Mouse (Mus musculus): ENCODE results near the gene Pex11g. TPM values are rescaled to one million over a fixed set of nuclear protein-coding genes. Genes with fewer than 3 reads are reported as not detected.

The Pex11g gene
- polyA plus RNA-seq, 2 experiments = 2.5 to 3.5 TPM

GRCm38 (mm10) chr8:3470562-3470961 is 3.1 kb upstream of the Pex11g start, which contains the start of gene Tex45:
TSS of gene Tex45 (plus strand) at chr8:3470862.
- ATAC-seq (ENCODE audit: insufficient read depth) (no peak), DNase-seq (ENCODE audit: low read depth in 3 of 3, low spot score in 3 of 3) (no peak)
- TF ChIP-seq EP300 (IDR thresholded peaks at IDR 0.05; ENCODE audit: low read depth) (no peak), CTCF (IDR thresholded peaks at IDR 0.05; ENCODE audit: low read depth) (no peak)
- Histone ChIP-seq H3K36me3 (replicated peaks; ENCODE audit: control insufficient read depth, insufficient read depth, low read depth) (no peaks in the 10 kb centered on the region), H3K27ac (no peak within 1 kb of the TSS), H3K4me2 (ENCODE audit: low read depth) (no peak within 1 kb of the TSS), H3K4me3 (ENCODE audit: insufficient read depth in 1 of 2, low read depth in 2 of 2, low read length in 2 of 2) (no peak within 1 kb of the TSS), H3K4me1 (replicated peaks; ENCODE audit: control insufficient read depth in 2 of 2, insufficient read depth in 2 of 2, low read length in 1 of 2) (peaks cover 0 to 15% of the 10 kb centered on the region in 2 experiments; a peak in 2 of 4 replicates), H3K9me3 (ENCODE audit: control insufficient read depth, low read length) (no peaks in the 10 kb centered on the region), H3K9ac (replicated peaks) (no peak within 1 kb of the TSS), H3K27me3 (ENCODE audit: control insufficient read depth, insufficient read depth, low read length) (no peaks in the 10 kb centered on the region)

DNA sequence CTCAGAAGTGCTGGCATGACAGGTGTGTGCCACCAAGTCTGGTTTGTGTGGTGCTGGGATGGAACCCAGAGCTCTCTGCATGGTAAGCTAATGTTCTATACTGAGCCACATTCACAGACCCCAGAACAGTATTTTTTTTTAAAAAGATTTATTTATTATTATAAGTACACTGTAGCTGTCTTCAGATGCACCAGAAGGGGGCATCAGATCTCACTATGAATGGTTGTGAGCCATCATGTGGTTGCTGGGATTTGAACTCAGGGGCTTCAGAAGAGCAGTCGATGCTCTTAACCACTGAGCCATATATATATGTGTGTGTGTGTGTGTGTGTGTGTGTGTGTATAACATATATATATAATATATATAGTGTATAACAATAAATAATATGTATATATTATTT is 1.4 kb upstream of the Pex11g start:
- Histone ChIP-seq H3K27ac (no peak overlapping the region), H3K4me1 (replicated peaks; ENCODE audit: control insufficient read depth in 2 of 2, insufficient read depth in 2 of 2, low read length in 1 of 2) (peaks cover 0 to 15% of the 10 kb centered on the region in 2 experiments; a peak in 2 of 4 replicates), H3K9me3 (ENCODE audit: control insufficient read depth, low read length) (no peaks in the 10 kb centered on the region), H3K4me3 (ENCODE audit: insufficient read depth in 1 of 2, low read depth in 2 of 2, low read length in 2 of 2) (no peak overlapping the region), H3K36me3 (replicated peaks; ENCODE audit: control insufficient read depth, insufficient read depth, low read depth) (no peaks in the 10 kb centered on the region), H3K4me2 (ENCODE audit: low read depth) (no peak overlapping the region), H3K9ac (replicated peaks) (no peak overlapping the region), H3K27me3 (ENCODE audit: control insufficient read depth, insufficient read depth, low read length) (no peaks in the 10 kb centered on the region)
- WGBS (ENCODE audit: insufficient replicate concordance) = 48% methylated on average over 1 of the region's 1 CpGs
- DNase-seq (ENCODE audit: low read depth in 3 of 3, low spot score in 3 of 3) (no peak), ATAC-seq (ENCODE audit: insufficient read depth) (no peak)
- TF ChIP-seq CTCF (IDR thresholded peaks at IDR 0.05; ENCODE audit: low read depth) (no peak), EP300 (IDR thresholded peaks at IDR 0.05; ENCODE audit: low read depth) (no peak)

DNA sequence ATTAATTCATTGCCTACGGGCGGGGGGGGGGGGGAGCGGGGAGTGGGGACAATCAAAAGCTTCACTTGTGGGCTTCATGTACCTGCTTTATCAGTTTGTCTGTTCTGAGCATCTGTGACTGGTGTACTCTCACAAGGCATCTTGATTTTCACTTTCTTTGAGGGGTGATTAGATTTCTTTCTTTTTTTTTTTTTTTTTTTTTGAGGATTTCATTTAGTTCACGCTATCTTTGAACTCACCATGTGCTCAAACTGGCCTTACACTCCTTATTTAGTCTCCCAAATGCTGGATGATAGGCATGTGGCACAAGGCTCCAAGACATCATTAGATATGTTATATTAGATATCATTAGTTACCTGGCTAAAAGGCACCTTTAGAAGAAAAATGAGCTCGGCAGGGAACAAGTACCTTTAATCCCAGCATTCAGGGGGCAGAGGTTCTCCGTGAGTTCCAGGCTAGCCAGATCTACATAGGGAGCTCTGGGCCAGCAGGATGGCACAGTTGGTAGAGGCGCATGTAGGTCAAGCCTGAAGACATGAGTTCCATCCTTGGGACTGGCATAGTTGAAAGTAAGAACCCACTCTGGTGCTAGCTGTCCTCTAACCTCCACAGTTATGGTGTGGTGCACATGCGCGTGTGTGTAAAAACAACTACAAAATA is 536 bp upstream of the Pex11g start:
- Histone ChIP-seq H3K9ac (replicated peaks) (peak overlapping the region; percentile 24), H3K27me3 (ENCODE audit: control insufficient read depth, insufficient read depth, low read length) (no peaks in the 10 kb centered on the region), H3K9me3 (ENCODE audit: control insufficient read depth, low read length) (no peaks in the 10 kb centered on the region), H3K4me2 (ENCODE audit: low read depth) (peak overlapping the region; percentile 72), H3K4me3 (ENCODE audit: insufficient read depth in 1 of 2, low read depth in 2 of 2, low read length in 2 of 2) (peak overlapping the region; percentile 47 to 84), H3K4me1 (replicated peaks; ENCODE audit: control insufficient read depth in 2 of 2, insufficient read depth in 2 of 2, low read length in 1 of 2) (peaks cover 0 to 15% of the 10 kb centered on the region in 2 experiments; a peak in 2 of 4 replicates), H3K36me3 (replicated peaks; ENCODE audit: control insufficient read depth, insufficient read depth, low read depth) (no peaks in the 10 kb centered on the region), H3K27ac (no peak overlapping the region)
- DNase-seq (ENCODE audit: low read depth in 3 of 3, low spot score in 3 of 3) (no peak), ATAC-seq (ENCODE audit: insufficient read depth) (no peak)
- no peak for TF ChIP-seq EP300 (IDR thresholded peaks at IDR 0.05; ENCODE audit: low read depth)
- no peak for TF ChIP-seq CTCF (IDR thresholded peaks at IDR 0.05; ENCODE audit: low read depth)
- 46% methylated on average over 9 of the region's 9 CpGs for WGBS (ENCODE audit: insufficient replicate concordance)

DNA sequence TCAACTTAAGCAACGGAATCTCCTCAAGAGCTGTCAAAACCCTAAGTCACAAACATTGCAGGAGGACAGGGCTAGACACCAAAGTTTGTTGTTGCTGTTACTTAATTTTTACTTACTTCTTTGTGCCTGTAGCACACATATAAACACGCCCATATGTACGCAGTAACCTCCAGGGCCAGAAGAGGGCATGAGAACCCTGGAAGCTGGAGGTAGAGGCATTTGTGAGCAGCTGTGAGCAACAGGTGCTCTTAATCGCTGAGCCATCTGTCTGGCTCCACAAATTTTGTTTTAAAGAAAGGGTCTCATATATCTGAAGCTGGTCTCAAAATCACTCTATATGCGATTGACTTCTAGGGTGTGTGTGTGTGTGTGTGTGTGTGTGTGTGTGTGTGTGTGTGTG is 3.2 kb downstream of the Pex11g start:
- no peak overlapping the region for H3K9ac ChIP-seq (replicated peaks)
- peak; percentile 75 for TF ChIP-seq CTCF (IDR thresholded peaks at IDR 0.05; ENCODE audit: low read depth)
- no peak for TF ChIP-seq EP300 (IDR thresholded peaks at IDR 0.05; ENCODE audit: low read depth)
- DNase-seq (ENCODE audit: low read depth in 3 of 3, low spot score in 3 of 3) = peak in 1 of 3 experiments; percentile 43

DNA sequence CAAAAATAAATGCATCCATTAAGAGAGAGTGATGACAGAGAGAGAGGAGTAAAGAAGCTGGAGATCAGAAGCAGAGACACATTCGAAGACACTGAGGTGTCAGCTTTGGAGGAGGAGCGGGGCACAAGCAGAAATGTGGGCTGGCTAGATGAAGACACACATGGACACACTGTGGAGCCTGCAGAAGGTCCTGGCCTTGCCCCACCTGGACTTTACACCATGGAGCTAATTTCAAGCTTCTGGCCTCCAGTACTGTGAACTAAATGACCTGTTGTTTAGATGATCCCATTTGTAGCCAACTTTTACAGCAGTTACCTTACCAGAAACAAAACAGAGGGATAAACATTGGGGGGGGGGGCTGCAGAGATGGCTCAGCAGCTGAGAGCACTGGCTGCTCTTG is 4.2 kb downstream of the Pex11g start:
- H3K36me3 ChIP-seq (replicated peaks; ENCODE audit: control insufficient read depth, insufficient read depth, low read depth) = no peaks in the 10 kb centered on the region
- DNase-seq (ENCODE audit: low read depth in 3 of 3, low spot score in 3 of 3) = no peak
- no peak overlapping the region for H3K4me3 ChIP-seq (ENCODE audit: insufficient read depth in 1 of 2, low read depth in 2 of 2, low read length in 2 of 2)
- no peaks in the 10 kb centered on the region for H3K27me3 ChIP-seq (ENCODE audit: control insufficient read depth, insufficient read depth, low read length)
- no peaks in the 10 kb centered on the region for H3K9me3 ChIP-seq (ENCODE audit: control insufficient read depth, low read length)
- 69% methylated on average over 2 of the region's 2 CpGs for WGBS (ENCODE audit: insufficient replicate concordance)
- H3K4me1 ChIP-seq (replicated peaks; ENCODE audit: control insufficient read depth in 2 of 2, insufficient read depth in 2 of 2, low read length in 1 of 2) = peaks cover 0 to 13% of the 10 kb centered on the region in 2 experiments; a peak in 2 of 4 replicates
- no peak overlapping the region for H3K27ac ChIP-seq
- H3K9ac ChIP-seq (replicated peaks) = no peak overlapping the region
- no peak for ATAC-seq (ENCODE audit: insufficient read depth)
- no peak for TF ChIP-seq EP300 (IDR thresholded peaks at IDR 0.05; ENCODE audit: low read depth)
- no peak for TF ChIP-seq CTCF (IDR thresholded peaks at IDR 0.05; ENCODE audit: low read depth)
- no peak overlapping the region for H3K4me2 ChIP-seq (ENCODE audit: low read depth)

More for the DNA sequence above, 3.2 kb downstream of the Pex11g start:
- Histone ChIP-seq H3K27ac (no peak overlapping the region), H3K4me3 (ENCODE audit: insufficient read depth in 1 of 2, low read depth in 2 of 2, low read length in 2 of 2) (no peak overlapping the region), H3K27me3 (ENCODE audit: control insufficient read depth, insufficient read depth, low read length) (no peaks in the 10 kb centered on the region), H3K4me2 (ENCODE audit: low read depth) (no peak overlapping the region), H3K9me3 (ENCODE audit: control insufficient read depth, low read length) (no peaks in the 10 kb centered on the region), H3K4me1 (replicated peaks; ENCODE audit: control insufficient read depth in 2 of 2, insufficient read depth in 2 of 2, low read length in 1 of 2) (peaks cover 0 to 15% of the 10 kb centered on the region in 2 experiments; a peak in 2 of 4 replicates), H3K36me3 (replicated peaks; ENCODE audit: control insufficient read depth, insufficient read depth, low read depth) (no peaks in the 10 kb centered on the region)
- no peak for ATAC-seq (ENCODE audit: insufficient read depth)
- 50% methylated on average over 5 of the region's 5 CpGs for WGBS (ENCODE audit: insufficient replicate concordance)
